Mouse (Mus musculus): ENCODE measurements at regions not wholly inside any gene's neighbourhood (a gene's known extent, or its start where the extent isn't known, plus 50 kb on each side); places are given as distances from the start of the nearest gene placed in this dataset.

GRCm38 (mm10) chr12:93342525-93342924 is 1493.6 kb upstream of the Sel1l start:
- TF ChIP-seq EP300 (optimal IDR thresholded peaks at IDR 0.05) (no peak), CTCF (IDR thresholded peaks at IDR 0.05; ENCODE audit: low read depth) (no peak)
